In the genomic region with DNA sequence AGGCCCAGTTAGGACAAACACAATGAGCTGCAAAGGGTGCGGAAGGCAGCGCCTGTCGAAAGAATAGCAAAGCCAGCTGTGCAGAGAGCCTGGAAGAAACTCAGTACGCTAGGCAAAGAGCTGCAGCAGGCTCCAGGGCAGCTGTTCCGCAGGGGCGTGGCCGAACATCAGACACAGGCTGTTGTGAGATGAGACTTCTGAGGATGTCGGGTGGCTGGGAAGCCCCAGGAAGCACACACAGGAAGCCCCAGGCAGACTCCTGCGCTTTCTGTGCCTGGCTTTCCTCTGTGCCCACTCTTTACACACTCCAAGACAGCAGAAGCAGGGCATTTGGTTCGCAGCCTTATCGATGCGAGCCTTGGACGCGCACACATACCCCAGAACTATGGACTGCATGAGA, we compare ENCODE assay signal across 9 mouse cellular contexts. TPM values are rescaled to one million over a fixed set of nuclear protein-coding genes. Genes with fewer than 3 reads are reported as not detected.
A peak's percentile ranks its signal among the peaks of the same experiment; 100 is the strongest.
DNase-seq lines count a peak whose midpoint lies in the region; ATAC-seq and TF ChIP-seq lines count a peak whose summit lies in the region.
"Had no signal": no experiment of that assay in that cellular context is flagged by ENCODE, and none has a peak within 500 bp of the region (broad histone marks: within the 10 kb centered on the region; RNA-seq: fewer than 3 reads in every experiment).

No protein-coding gene starts in this region.

- H3K4me3 ChIP-seq in gastrocnemius, adult 2 months, result peak overlapping the region; percentile 39
- H3K4me3 ChIP-seq in hindbrain, postnatal 0 days (ENCODE audit: low read length), result no peak overlapping the region
- no peak overlapping the region for H3K4me3 ChIP-seq in midbrain, embryonic 15.5 days
- H3K4me3 ChIP-seq: liver, embryonic 13.5 days had no signal

- H3K27ac ChIP-seq in gastrocnemius, adult 2 months, result no peak overlapping the region
- no peak overlapping the region for H3K27ac ChIP-seq in hindbrain, postnatal 0 days
- no peak overlapping the region for H3K27ac ChIP-seq in midbrain, embryonic 15.5 days
- H3K27ac ChIP-seq: liver, embryonic 13.5 days had no signal

- H3K9me3 ChIP-seq in hindbrain, postnatal 0 days (ENCODE audit: low read length), result no peaks in the 10 kb centered on the region
- H3K9me3 ChIP-seq in midbrain, embryonic 15.5 days, result no peaks in the 10 kb centered on the region
- H3K9me3 ChIP-seq: liver, embryonic 13.5 days had no signal

- TF ChIP-seq CTCF in gastrocnemius, adult 2 months (IDR thresholded peaks at IDR 0.05), result no peak
- TF ChIP-seq CTCF in hindbrain, postnatal 0 days (IDR thresholded peaks at IDR 0.05; ENCODE audit: low read depth), result no peak

- peak; percentile 30 for DNase-seq in right cerebral cortex, postnatal 14 days
- no peak for DNase-seq in right cerebral cortex, postnatal 25 days
- DNase-seq in gastrocnemius, adult 2 months, result peak; percentile 68
- DNase-seq in hindbrain, postnatal 0 days (ENCODE audit: low spot score), result peak; percentile 27
- no peak for DNase-seq in adipocyte (ENCODE audit: low spot score)
- DNase-seq in urinary bladder, postnatal 36 days (ENCODE audit: low spot score in 2 of 2), result no peak
- no peak for DNase-seq in spleen, postnatal 4 days (ENCODE audit: low spot score in 2 of 2)
- DNase-seq: liver, embryonic 13.5 days had no signal

- H3K9ac ChIP-seq in hindbrain, postnatal 0 days (replicated peaks; ENCODE audit: low read length), result no peak overlapping the region
- H3K9ac ChIP-seq in midbrain, embryonic 15.5 days, result no peak overlapping the region
- H3K9ac ChIP-seq: liver, embryonic 13.5 days had no signal

- no peaks in the 10 kb centered on the region for H3K36me3 ChIP-seq in hindbrain, postnatal 0 days (ENCODE audit: insufficient read depth, low read length)
- no peaks in the 10 kb centered on the region for H3K36me3 ChIP-seq in midbrain, embryonic 15.5 days (replicated peaks)
- H3K36me3 ChIP-seq: liver, embryonic 13.5 days had no signal

- 0 out of 2 replicates have a peak overlapping the region, but pooled peaks have one; percentile 5 for H3K4me2 ChIP-seq in hindbrain, postnatal 0 days (ENCODE audit: low read depth, low read length)
- H3K4me2 ChIP-seq in midbrain, embryonic 15.5 days, result peak overlapping the region; percentile 12
- H3K4me2 ChIP-seq: liver, embryonic 13.5 days had no signal

- 54% methylated on average over 14 of the region's 14 CpGs for whole genome bisulfite sequencing in hindbrain, postnatal 0 days
- 45% methylated on average over 14 of the region's 14 CpGs for WGBS in midbrain, embryonic 15.5 days

- intact Hi-C loops in gastrocnemius, adult 2 months (cut with DNase I), result no loop called here

- no peaks in the 10 kb centered on the region for H3K4me1 ChIP-seq in hindbrain, postnatal 0 days (ENCODE audit: insufficient read depth, low read length)
- H3K4me1 ChIP-seq in midbrain, embryonic 15.5 days, result no peaks in the 10 kb centered on the region
- H3K4me1 ChIP-seq: liver, embryonic 13.5 days had no signal

- H3K27me3 ChIP-seq in hindbrain, postnatal 0 days (ENCODE audit: insufficient read depth, low read length), result no peaks in the 10 kb centered on the region
- no peaks in the 10 kb centered on the region for H3K27me3 ChIP-seq in midbrain, embryonic 15.5 days (replicated peaks)

- no peak for ATAC-seq in hindbrain, postnatal 0 days
- no peak for ATAC-seq in midbrain, embryonic 15.5 days (replicated peaks)

RNA-seq across cellular contexts. Expression of a gene that starts 17.4 kb away (rescaled TPM):
- total RNA-seq in gastrocnemius, adult 2 months (2021), result not detected
- 2.1 and 2.5 TPM in 2 replicates for total RNA-seq in hindbrain, postnatal 0 days (2014; rRNA removed)
- 0.82 and 1.1 TPM in 2 replicates for polyA plus RNA-seq in hindbrain, postnatal 0 days (2015; fragmentation: Nextera tagmentation; extraction: Ambion mirVana)
- polyA plus RNA-seq in midbrain, embryonic 15.5 days (2015; fragmentation: Nextera tagmentation; extraction: Ambion mirVana), result 0.27 and 0.35 TPM in 2 replicates

RNA-seq across cellular contexts. Expression of a gene that starts 25.2 kb away (rescaled TPM):
- 1 to 10 TPM; 6.2 to 8.7 TPM for total RNA-seq in gastrocnemius, adult 2 months (2021)
- 87.7 and 99.6 TPM in 2 replicates for total RNA-seq in hindbrain, postnatal 0 days (2014; rRNA removed)
- 140 and 144 TPM in 2 replicates for polyA plus RNA-seq in hindbrain, postnatal 0 days (2015; fragmentation: Nextera tagmentation; extraction: Ambion mirVana)
- polyA plus RNA-seq in midbrain, embryonic 15.5 days (2015; fragmentation: Nextera tagmentation; extraction: Ambion mirVana), result 126 and 135 TPM in 2 replicates

RNA-seq across cellular contexts. Expression of a gene that starts 44.4 kb away (rescaled TPM):
- under 1 TPM; 0.11 to 0.13 TPM for total RNA-seq in gastrocnemius, adult 2 months (2021)
- total RNA-seq in hindbrain, postnatal 0 days (2014; rRNA removed), result 1.9 and 2.4 TPM in 2 replicates
- 1.0 and 1.5 TPM in 2 replicates for polyA plus RNA-seq in hindbrain, postnatal 0 days (2015; fragmentation: Nextera tagmentation; extraction: Ambion mirVana)
- polyA plus RNA-seq in midbrain, embryonic 15.5 days (2015; fragmentation: Nextera tagmentation; extraction: Ambion mirVana), result 1.2 and 1.5 TPM in 2 replicates

RNA-seq across cellular contexts. Expression of a gene that starts 44.6 kb away (rescaled TPM):
- 10 to 100 TPM; 14.5 to 21.4 TPM for total RNA-seq in gastrocnemius, adult 2 months (2021)
- total RNA-seq in hindbrain, postnatal 0 days (2014; rRNA removed), result 24.8 and 25.8 TPM in 2 replicates
- polyA plus RNA-seq in hindbrain, postnatal 0 days (2015; fragmentation: Nextera tagmentation; extraction: Ambion mirVana), result 15.8 and 16.7 TPM in 2 replicates
- polyA plus RNA-seq in midbrain, embryonic 15.5 days (2015; fragmentation: Nextera tagmentation; extraction: Ambion mirVana), result 19.8 and 21.1 TPM in 2 replicates

Comparison
In these comparisons a context has a peak if more than half of its experiments do, and no peak if none do; other contexts are left out.
1. DNase-seq: peak in right cerebral cortex, postnatal 14 days (single experiment), gastrocnemius, adult 2 months (single experiment) and hindbrain, postnatal 0 days (single experiment); none in right cerebral cortex, postnatal 25 days (single experiment), adipocyte (single experiment), urinary bladder, postnatal 36 days (0 of 2) and spleen, postnatal 4 days (0 of 2).